Mouse (Mus musculus) midbrain, embryonic 11.5 days (tissue): ENCODE data around the gene Recql5. TPM values are rescaled to one million over a fixed set of nuclear protein-coding genes. Genes with fewer than 3 reads are reported as not detected.

Experiments
- ATAC-seq: fragments of 200-750 bp; cut with Nextera tagmentation; 2 replicates; pipeline ENCODE4 v1.8.0; 2017; ENCODE audit warnings: moderate TSS enrichment, moderate library complexity; ENCODE audit not compliant: low FRiP score
- DNase-seq: peaks from one replicate; pipeline ENCODE4 v3.0.0; 2015; ENCODE audit warnings: low spot score; ENCODE audit errors: missing footprints
- H3K27ac ChIP-seq: fragments of 300-500 bp; sonication (generic); 2 replicates; pipeline ENCODE4 v1.5.1; 2014; ENCODE audit warnings: low read depth, low read length
- H3K27me3 ChIP-seq: fragments of 300-500 bp; sonication (generic); 2 replicates; pipeline ENCODE4 v1.6.1; 2014; ENCODE audit warnings: mild to moderate bottlenecking, low read length, moderate library complexity, mixed read lengths; ENCODE audit not compliant: control insufficient read depth, insufficient read depth
- H3K36me3 ChIP-seq: fragments of 300-500 bp; sonication (generic); 2 replicates; pipeline ENCODE4 v1.6.1; 2014; ENCODE audit warnings: mild to moderate bottlenecking, low read length, moderate library complexity, mixed read lengths; ENCODE audit not compliant: control insufficient read depth, insufficient read depth
- H3K4me1 ChIP-seq: fragments of 300-500 bp; sonication (generic); 2 replicates; pipeline ENCODE4 v1.6.1; 2014; ENCODE audit warnings: low read length; ENCODE audit not compliant: control insufficient read depth, insufficient read depth
- H3K4me2 ChIP-seq: fragments of 300-500 bp; sonication (generic); 2 replicates; pipeline ENCODE4 v1.6.1; 2014; ENCODE audit warnings: mild to moderate bottlenecking, moderate library complexity
- H3K4me3 ChIP-seq: fragments of 300-500 bp; sonication (generic); 2 replicates; pipeline ENCODE4 v1.5.1; 2014; ENCODE audit warnings: low read depth, low read length
- H3K9ac ChIP-seq: fragments of 300-500 bp; sonication (generic); 2 replicates; pipeline ENCODE4 v1.6.1; 2014; ENCODE audit warnings: low read length
- H3K9me3 ChIP-seq: fragments of 300-500 bp; sonication (generic); 2 replicates; pipeline ENCODE4 v1.6.1; 2016; ENCODE audit warnings: low read length; ENCODE audit not compliant: control insufficient read depth
- WGBS: fragments of 180-500 bp; shearing (Covaris S2); extraction: QIAGEN DNeasy Blood & Tissue Kit; methylation state at CpG from one replicate; pipeline ENCODE4 v1.1.7; 2014; 5-methylcytosine and 5-hydroxymethylcytosine counted together
- polyA plus RNA-seq: library from polyadenylated mRNA; unstranded; fragments of >200 nt; fragmentation: Nextera tagmentation; extraction: Ambion mirVana; gene quantifications from 2 replicates; pipeline ENCODE4 v1.2.1, GENCODE M21; 2014

Recql5 gene
- polyA plus RNA-seq, 1 experiment from 2014 or later: 18.4 TPM

DNA sequence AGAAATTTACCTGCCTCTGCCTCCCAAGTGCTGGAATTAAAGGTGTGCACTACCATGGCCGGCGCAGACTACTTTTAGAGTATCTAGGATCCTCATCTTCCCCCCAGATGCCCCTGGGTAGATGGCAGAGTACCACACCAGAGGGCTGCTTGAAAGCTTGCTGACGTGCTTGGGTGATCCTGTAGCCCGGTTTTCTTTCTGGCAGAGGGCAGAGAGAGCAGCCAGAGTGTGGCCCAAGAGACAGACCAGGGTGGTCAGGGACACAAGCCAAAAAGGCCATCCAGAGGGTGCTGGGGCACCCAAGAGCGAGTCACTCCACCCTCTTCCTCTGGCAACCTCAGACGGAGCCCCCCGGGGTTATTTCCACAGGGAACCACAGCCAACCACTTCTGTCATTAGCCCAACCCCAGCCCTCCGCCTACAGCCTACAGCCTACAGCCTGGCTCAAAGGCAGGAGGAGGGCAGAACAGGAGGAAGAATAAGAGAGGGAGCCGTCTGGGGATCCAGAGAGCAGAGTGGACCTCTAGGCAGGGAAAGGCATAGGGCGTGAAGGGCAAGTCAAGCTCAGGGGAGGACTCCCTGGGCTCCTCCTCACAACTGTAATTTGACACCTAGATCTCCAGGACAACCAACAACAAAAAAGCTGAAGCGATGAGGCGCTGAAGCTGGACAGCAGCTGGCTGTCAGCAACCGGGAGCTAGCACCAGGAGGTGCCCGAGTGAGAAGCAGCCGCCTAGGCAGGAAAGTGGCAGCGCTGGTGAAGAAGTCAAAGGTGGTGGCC, 33.6 kb downstream of the Recql5 start, which contains the start of gene Smim5:
Smim5 (plus strand) TSS at position 481 of the 781 bp plus-strand sequence.
- WGBS: 30% methylated on average over 16 of the region's 16 CpGs
- Histone ChIP-seq H3K9me3 (no peaks in the 10 kb centered on the region), H3K9ac (peak within 1 kb of the TSS; percentile 34; the same call in 1 of the 2 replicates), H3K4me2 (no peak within 1 kb of the TSS; the same call in 1 of the 2 replicates), H3K27ac (no peak within 1 kb of the TSS), H3K36me3 (0 out of 2 replicates have a peak, but pooled peaks cover 3% of the 10 kb centered on the region), H3K4me3 (no peak within 1 kb of the TSS), H3K4me1 (peaks cover 15% of the 10 kb centered on the region), H3K27me3 (no peaks in the 10 kb centered on the region)
- DNase-seq (peak; percentile 92), ATAC-seq (peak; percentile 59; the same call in 1 of the 2 replicates)

DNA sequence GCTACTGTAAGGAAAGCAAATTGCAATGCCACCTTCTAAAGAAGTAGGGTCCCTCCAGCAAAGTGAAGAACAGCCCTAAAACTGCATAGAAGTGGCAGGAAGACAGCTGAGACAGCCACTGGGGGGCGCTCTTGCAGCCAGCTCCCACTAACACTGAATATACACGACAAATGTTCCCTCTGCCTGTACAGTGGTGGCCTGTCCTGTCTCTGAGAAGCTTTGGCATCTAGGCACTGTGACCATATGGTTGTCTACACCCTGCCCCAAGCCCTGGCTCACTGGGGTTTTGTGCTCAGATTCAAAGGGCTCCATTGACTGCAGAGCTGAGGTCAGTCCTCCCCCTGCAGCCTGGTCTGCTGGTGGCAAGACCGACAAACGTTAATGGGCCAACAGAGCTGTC, 34.4 kb downstream of the Recql5 start:
- 25% methylated on average over 4 of the region's 4 CpGs for WGBS
- 0 out of 2 replicates have a peak, but pooled peaks cover 5% of the 10 kb centered on the region for H3K36me3 ChIP-seq
- H3K9me3 ChIP-seq: no peaks in the 10 kb centered on the region
- peaks cover 15% of the 10 kb centered on the region for H3K4me1 ChIP-seq
- no peak overlapping the region for H3K4me3 ChIP-seq
- H3K9ac ChIP-seq: no peak overlapping the region
- H3K27ac ChIP-seq: no peak overlapping the region
- no peak for ATAC-seq
- peak; percentile 93 for DNase-seq
- H3K27me3 ChIP-seq: no peaks in the 10 kb centered on the region
- no peak overlapping the region for H3K4me2 ChIP-seq

DNA sequence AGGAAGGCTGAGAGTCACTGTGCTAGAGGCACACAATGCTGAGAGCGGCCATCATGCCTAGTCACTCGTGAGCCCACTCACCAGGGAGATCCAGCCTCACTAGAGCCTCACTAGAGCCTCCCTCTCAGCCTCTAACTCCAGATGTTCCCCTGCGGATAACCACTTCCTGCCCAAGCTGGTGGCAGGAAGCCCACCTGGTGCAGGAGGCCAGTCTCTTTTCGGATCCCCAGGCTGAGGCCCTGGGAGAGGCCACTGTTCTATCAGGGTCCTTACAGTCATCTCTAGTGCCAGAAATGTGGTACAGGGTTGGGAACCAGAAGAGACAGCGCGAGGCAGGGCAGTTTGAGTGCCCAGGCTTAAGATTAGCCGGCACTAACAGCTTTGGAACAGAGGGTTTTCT, 34.8 kb downstream of the Recql5 start:
- ATAC-seq (no peak), DNase-seq (no peak)
- Histone ChIP-seq H3K4me2 (no peak overlapping the region), H3K27ac (no peak overlapping the region), H3K4me1 (peaks cover 15% of the 10 kb centered on the region), H3K36me3 (0 out of 2 replicates have a peak, but pooled peaks cover 5% of the 10 kb centered on the region), H3K9ac (no peak overlapping the region), H3K27me3 (no peaks in the 10 kb centered on the region), H3K9me3 (no peaks in the 10 kb centered on the region), H3K4me3 (no peak overlapping the region)
- WGBS: 93% methylated on average over 7 of the region's 7 CpGs

DNA sequence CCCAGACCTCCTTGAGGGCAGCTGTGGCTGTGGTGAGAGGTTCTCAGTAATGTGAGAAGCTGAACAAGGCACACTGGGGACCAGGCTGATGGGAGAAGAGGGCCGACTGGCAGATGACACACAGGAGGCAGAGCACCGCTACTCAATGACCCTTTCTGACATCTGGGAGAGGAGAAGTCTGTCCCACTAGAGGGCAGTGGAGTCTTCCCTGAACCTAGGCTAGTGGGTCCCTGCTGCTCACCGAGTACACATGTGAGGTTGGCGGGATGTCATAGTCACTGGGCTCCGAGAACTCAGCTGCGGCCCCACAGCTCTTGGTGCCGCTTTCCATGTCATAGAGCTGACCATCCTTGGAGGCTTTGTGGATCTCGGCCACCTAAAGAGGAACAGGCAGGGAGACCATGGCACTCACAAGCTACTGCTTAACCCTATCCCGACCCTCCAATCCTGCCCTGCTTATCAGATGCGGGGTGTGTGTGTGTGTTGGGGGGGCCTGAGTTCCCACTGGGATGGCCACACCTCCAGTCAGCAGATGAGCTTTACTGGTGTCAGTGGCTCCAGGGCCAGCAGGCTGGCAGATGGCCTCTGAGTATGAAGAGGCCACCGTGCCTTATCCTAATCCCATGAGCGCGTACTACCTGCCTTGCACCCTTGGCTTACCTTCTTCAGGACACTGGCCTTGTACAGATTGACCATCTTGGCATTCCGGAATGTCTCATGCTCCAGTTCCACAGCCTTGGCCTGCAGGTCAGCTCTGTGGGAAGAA, 38.3 kb downstream of the Recql5 start:
- H3K9me3 ChIP-seq: no peaks in the 10 kb centered on the region
- ATAC-seq (no peak), DNase-seq (no peak)
- no peak overlapping the region for H3K27ac ChIP-seq
- no peaks in the 10 kb centered on the region for H3K27me3 ChIP-seq
- H3K36me3 ChIP-seq: 0 out of 2 replicates have a peak, but pooled peaks cover 5% of the 10 kb centered on the region
- no peak overlapping the region for H3K4me3 ChIP-seq
- H3K4me1 ChIP-seq: peaks cover 8% of the 10 kb centered on the region
- H3K9ac ChIP-seq: no peak overlapping the region
- 72% methylated on average over 14 of the region's 14 CpGs for WGBS
- H3K4me2 ChIP-seq: no peak overlapping the region

DNA sequence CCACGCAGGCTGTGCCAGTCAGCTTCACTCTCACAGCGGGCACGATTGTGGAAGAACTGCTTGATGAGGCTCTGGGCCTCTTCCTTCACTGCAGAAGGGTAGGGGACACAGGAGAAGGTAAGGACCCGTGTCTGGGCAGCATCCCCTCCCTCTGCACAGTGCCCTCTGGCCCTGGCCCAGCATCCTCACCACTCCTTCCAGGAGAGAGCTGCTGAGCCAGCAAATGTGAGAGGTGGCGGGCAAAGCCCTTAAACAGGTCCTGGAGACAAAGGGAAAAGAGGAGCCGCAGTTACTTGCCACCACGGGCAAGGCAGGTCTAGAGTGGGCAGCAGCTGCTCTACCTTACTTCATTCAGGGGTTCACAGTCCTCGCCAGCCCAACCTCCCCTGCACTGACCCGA, 40.2 kb downstream of the Recql5 start:
- H3K9me3 ChIP-seq: no peaks in the 10 kb centered on the region
- H3K36me3 ChIP-seq: 0 out of 2 replicates have a peak, but pooled peaks cover 5% of the 10 kb centered on the region
- H3K9ac ChIP-seq: no peak overlapping the region
- H3K4me2 ChIP-seq: no peak overlapping the region
- H3K27me3 ChIP-seq: no peaks in the 10 kb centered on the region
- DNase-seq (no peak), ATAC-seq (no peak)
- H3K27ac ChIP-seq: no peak overlapping the region
- H3K4me1 ChIP-seq: no peaks in the 10 kb centered on the region
- no peak overlapping the region for H3K4me3 ChIP-seq
- 88% methylated on average over 9 of the region's 9 CpGs for WGBS

DNA sequence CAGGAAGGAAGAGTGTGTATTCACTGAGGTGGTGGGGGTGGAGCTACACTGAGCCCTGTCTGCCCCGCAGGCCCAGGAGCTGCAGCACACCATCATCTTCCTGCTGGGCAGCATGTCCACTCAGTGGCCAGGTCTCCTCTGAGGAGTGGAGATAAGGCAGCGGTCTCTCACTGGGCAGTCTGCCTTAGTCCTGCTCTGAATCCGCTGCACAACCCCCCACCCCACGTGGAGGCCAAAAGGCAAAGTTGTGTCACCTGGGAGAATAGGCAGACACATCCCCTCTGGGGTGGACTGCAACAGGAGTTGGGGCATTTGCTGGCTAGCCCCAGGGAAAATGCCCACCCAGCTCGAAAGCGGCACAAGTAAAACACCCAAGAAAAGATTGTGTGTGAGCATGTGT, 41.1 kb downstream of the Recql5 start:
- Histone ChIP-seq H3K27me3 (no peaks in the 10 kb centered on the region), H3K9ac (no peak overlapping the region), H3K27ac (no peak overlapping the region), H3K36me3 (0 out of 2 replicates have a peak, but pooled peaks cover 5% of the 10 kb centered on the region), H3K4me3 (no peak overlapping the region), H3K9me3 (no peaks in the 10 kb centered on the region), H3K4me2 (no peak overlapping the region), H3K4me1 (no peaks in the 10 kb centered on the region)
- DNase-seq (no peak), ATAC-seq (no peak)
- WGBS: 54% methylated on average over 6 of the region's 6 CpGs

DNA sequence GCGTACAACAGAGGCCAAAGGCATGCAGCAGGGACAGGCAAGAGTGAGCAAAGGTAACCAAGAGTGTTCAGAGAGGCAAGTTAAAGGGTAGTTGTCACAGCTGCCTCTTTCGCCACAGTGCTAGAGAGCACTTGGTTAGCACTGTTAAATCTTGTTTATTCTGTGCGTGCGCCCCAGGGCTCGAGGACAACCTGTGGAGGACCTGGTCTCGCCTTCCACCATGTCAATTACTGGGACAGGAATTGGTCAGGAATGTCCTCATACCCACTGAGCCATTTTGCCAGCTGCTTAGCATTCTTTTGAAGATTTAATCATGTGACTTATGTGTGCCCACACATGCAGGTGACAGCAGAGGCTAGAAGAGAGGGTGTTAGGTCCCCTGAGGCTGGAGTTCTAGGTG, 44.1 kb downstream of the Recql5 start:
- no peaks in the 10 kb centered on the region for H3K36me3 ChIP-seq
- ATAC-seq (no peak), DNase-seq (no peak)
- H3K9ac ChIP-seq: no peak overlapping the region
- 84% methylated on average over 6 of the region's 6 CpGs for WGBS
- H3K27ac ChIP-seq: no peak overlapping the region
- no peaks in the 10 kb centered on the region for H3K4me1 ChIP-seq
- H3K9me3 ChIP-seq: no peaks in the 10 kb centered on the region
- no peaks in the 10 kb centered on the region for H3K27me3 ChIP-seq
- no peak overlapping the region for H3K4me2 ChIP-seq
- H3K4me3 ChIP-seq: no peak overlapping the region

DNA sequence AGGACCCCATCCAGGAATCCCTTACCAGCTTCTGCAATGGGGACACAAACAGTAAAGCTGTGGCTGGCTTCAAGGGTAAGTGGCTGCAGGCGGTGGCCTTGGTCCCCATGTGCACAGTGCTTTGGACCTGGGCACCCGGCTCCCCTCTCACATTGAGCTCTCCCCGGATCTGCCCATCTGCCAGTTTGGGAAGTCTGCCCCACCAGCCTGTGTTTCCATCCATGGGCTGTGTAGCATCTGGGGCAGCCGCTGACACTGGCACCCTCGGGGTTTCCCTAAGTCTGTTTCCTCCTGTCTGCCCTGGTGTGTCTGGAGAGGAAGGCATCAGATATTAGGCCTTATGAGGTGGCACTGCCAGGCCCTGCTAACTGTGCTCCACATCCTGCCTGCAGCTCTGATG, 45.3 kb downstream of the Recql5 start:
- no peak overlapping the region for H3K27ac ChIP-seq
- ATAC-seq: no peak
- no peak overlapping the region for H3K4me3 ChIP-seq
- no peak overlapping the region for H3K9ac ChIP-seq
- no peaks in the 10 kb centered on the region for H3K9me3 ChIP-seq
- no peak overlapping the region for H3K4me2 ChIP-seq
- WGBS: 92% methylated on average over 5 of the region's 5 CpGs
- DNase-seq: no peak
- no peaks in the 10 kb centered on the region for H3K27me3 ChIP-seq
- H3K4me1 ChIP-seq: no peaks in the 10 kb centered on the region
- no peaks in the 10 kb centered on the region for H3K36me3 ChIP-seq

DNA sequence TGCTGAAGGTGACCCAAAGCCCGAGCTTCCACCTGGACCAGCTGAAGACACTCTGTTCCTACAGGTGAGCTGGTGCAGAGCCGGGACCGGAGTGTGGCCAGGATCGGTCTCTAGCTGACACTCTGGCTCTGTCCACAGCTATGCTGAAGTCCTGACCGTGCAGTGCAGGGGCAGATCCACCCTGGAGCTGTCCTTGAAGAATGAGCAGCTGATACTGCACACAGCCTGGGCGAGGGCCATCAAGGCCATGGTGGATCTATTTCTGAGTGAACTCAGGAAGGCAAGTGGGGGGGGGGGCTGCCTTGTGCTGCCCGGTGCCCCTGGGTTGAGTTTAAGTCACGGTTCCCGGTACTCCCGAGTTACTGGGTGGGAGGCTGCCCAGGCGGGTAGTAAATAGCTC, 46.8 kb downstream of the Recql5 start:
- no peak overlapping the region for H3K4me2 ChIP-seq
- DNase-seq (no peak), ATAC-seq (no peak)
- no peak overlapping the region for H3K27ac ChIP-seq
- H3K36me3 ChIP-seq: no peaks in the 10 kb centered on the region
- WGBS: 90% methylated on average over 11 of the region's 11 CpGs
- H3K9me3 ChIP-seq: no peaks in the 10 kb centered on the region
- no peak overlapping the region for H3K4me3 ChIP-seq
- no peaks in the 10 kb centered on the region for H3K4me1 ChIP-seq
- H3K27me3 ChIP-seq: no peaks in the 10 kb centered on the region
- no peak overlapping the region for H3K9ac ChIP-seq
